Mouse (Mus musculus) lung, embryonic 15.5 days (tissue): ENCODE measurements around the gene Tmco4. TPM values are rescaled to one million over a fixed set of nuclear protein-coding genes. Genes with fewer than 3 reads are reported as not detected.
A peak's percentile ranks its signal among the peaks of the same experiment; 100 is the strongest.

Experiments used
- ATAC-seq: fragments of 200-750 bp; cut with Nextera tagmentation; 2 replicates; pipeline ENCODE4 v1.8.0; 2017; ENCODE audit warnings: moderate number of reproducible peaks, borderline replicate concordance; ENCODE audit not compliant: low FRiP score, low TSS enrichment; ENCODE audit errors: extremely low read depth
- H3K27ac ChIP-seq: fragments of 300-500 bp; sonication (generic); 2 replicates; pipeline ENCODE4 v1.5.1; 2015; ENCODE audit warnings: moderate library complexity, mild to moderate bottlenecking, inconsistent platforms
- H3K27me3 ChIP-seq: fragments of 300-500 bp; sonication (generic); 2 replicates; pipeline ENCODE4 v1.6.1; 2015; ENCODE audit warnings: inconsistent platforms
- H3K36me3 ChIP-seq: fragments of 300-500 bp; sonication (generic); 2 replicates; pipeline ENCODE4 v1.6.1; 2015; ENCODE audit warnings: inconsistent platforms
- H3K4me1 ChIP-seq: fragments of 300-500 bp; sonication (generic); 2 replicates; pipeline ENCODE4 v1.6.1; 2015; ENCODE audit warnings: inconsistent platforms
- H3K4me2 ChIP-seq: fragments of 300-500 bp; sonication (generic); 2 replicates; pipeline ENCODE4 v1.6.1; 2015; ENCODE audit warnings: inconsistent platforms, mild to moderate bottlenecking, moderate library complexity
- H3K4me3 ChIP-seq: fragments of 300-500 bp; sonication (generic); 2 replicates; pipeline ENCODE4 v1.5.1; 2015; ENCODE audit warnings: mild to moderate bottlenecking, inconsistent platforms
- H3K9ac ChIP-seq: fragments of 300-500 bp; sonication (generic); 2 replicates; pipeline ENCODE4 v1.6.1; 2015; ENCODE audit warnings: inconsistent platforms
- H3K9me3 ChIP-seq: fragments of 300-500 bp; sonication (generic); 2 replicates; pipeline ENCODE4 v1.6.1; 2016; ENCODE audit warnings: inconsistent platforms
- WGBS: fragments of 180-500 bp; shearing (Covaris S2); methylation state at CpG from one replicate; pipeline ENCODE4 v1.1.7; 2015; 5-methylcytosine and 5-hydroxymethylcytosine counted together
- polyA plus RNA-seq: library from polyadenylated mRNA; unstranded; fragments of >200 nt; fragmentation: Nextera tagmentation; extraction: Ambion mirVana; gene quantifications from 2 replicates; pipeline ENCODE4 v1.2.1, GENCODE M21; 2015

Tmco4 gene
- polyA plus RNA-seq, 1 experiment from 2014 or later = 5.4 TPM

DNA sequence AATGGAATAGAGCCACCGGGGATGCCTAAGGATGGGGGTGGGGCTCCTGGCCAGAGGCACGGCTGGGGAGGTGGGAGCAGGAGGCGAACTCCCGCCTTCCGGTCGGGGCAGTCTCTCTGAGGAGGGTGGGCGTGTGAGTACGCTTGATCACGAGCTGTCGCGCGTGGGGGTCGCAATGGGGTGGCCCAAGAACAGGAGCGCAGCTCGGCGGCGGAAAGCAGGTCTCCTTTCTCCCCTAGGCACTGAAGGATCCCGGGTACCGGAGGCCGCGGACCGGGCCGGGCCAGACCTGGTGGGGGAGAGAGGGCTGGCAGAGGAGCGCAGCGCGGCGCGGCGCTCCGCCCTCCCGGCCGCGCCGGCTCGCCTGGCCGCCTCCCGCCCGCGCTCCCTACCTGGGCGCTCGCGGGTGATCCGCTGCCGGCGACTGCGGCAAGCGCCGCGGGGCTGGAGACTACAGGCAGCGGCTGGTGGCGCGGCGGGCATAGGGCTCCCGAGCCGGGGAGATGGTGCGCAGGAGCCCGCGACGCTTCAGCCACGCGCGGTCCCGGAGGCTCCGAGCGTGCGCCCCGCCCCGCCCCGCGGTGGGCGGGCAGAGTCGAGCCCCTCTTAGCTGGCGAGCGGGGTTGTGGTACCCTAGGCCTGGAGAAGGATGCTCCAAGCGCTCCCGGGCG lies 102.5 kb downstream of the Tmco4 start, which contains the start of gene Htr6:
Gene Htr6, minus strand, starts transcription at position 530 of the 671 bp plus-strand sequence.
- WGBS = under 1% methylated on average over 65 of the region's 77 CpGs
- Histone ChIP-seq H3K27me3 (peaks cover 66% of the 10 kb centered on the region), H3K9me3 (no peaks in the 10 kb centered on the region), H3K4me3 (peak within 1 kb of the TSS; percentile 51), H3K4me1 (peaks cover 16% of the 10 kb centered on the region), H3K9ac (0 out of 2 replicates have a peak within 1 kb of the TSS, but pooled peaks have one; percentile 16), H3K27ac (no peak within 1 kb of the TSS), H3K4me2 (peak within 1 kb of the TSS; percentile 97), H3K36me3 (no peaks in the 10 kb centered on the region)
- ATAC-seq = peak; percentile 37; the same call in 1 of the 2 replicates

GRCm38 (mm10) chr4:139075915-139076314 lies 103.2 kb downstream of the Tmco4 start:
- ATAC-seq = no peak
- Histone ChIP-seq H3K4me2 (peak overlapping the region; percentile 97), H3K9ac (no peak overlapping the region), H3K4me3 (peak overlapping the region; percentile 51), H3K36me3 (no peaks in the 10 kb centered on the region), H3K27ac (no peak overlapping the region), H3K27me3 (peaks cover 61% of the 10 kb centered on the region), H3K4me1 (peaks cover 16% of the 10 kb centered on the region), H3K9me3 (no peaks in the 10 kb centered on the region)
- WGBS = 16% methylated on average over 5 of the region's 5 CpGs

- no peak for ATAC-seq
- Histone ChIP-seq H3K27ac (no peak overlapping the region), H3K4me3 (no peak overlapping the region), H3K27me3 (peaks cover 49% of the 10 kb centered on the region), H3K4me1 (peaks cover 27% of the 10 kb centered on the region), H3K4me2 (no peak overlapping the region), H3K9me3 (no peaks in the 10 kb centered on the region), H3K9ac (no peak overlapping the region), H3K36me3 (no peaks in the 10 kb centered on the region)
- 40% methylated on average over 2 of the region's 2 CpGs for WGBS
These were observed 105.6 kb downstream of the Tmco4 start for GRCm38 (mm10) chr4:139078313-139078712.

- no peak overlapping the region for H3K4me2 ChIP-seq
- peaks cover 45% of the 10 kb centered on the region for H3K27me3 ChIP-seq
- no peak overlapping the region for H3K27ac ChIP-seq
- ATAC-seq = no peak
- no peak overlapping the region for H3K9ac ChIP-seq
- no peaks in the 10 kb centered on the region for H3K9me3 ChIP-seq
- no peaks in the 10 kb centered on the region for H3K36me3 ChIP-seq
- WGBS = 14% methylated on average over 4 of the region's 4 CpGs
- peaks cover 31% of the 10 kb centered on the region for H3K4me1 ChIP-seq
- no peak overlapping the region for H3K4me3 ChIP-seq
These were observed 106.0 kb downstream of the Tmco4 start for GRCm38 (mm10) chr4:139078726-139079125.

DNA sequence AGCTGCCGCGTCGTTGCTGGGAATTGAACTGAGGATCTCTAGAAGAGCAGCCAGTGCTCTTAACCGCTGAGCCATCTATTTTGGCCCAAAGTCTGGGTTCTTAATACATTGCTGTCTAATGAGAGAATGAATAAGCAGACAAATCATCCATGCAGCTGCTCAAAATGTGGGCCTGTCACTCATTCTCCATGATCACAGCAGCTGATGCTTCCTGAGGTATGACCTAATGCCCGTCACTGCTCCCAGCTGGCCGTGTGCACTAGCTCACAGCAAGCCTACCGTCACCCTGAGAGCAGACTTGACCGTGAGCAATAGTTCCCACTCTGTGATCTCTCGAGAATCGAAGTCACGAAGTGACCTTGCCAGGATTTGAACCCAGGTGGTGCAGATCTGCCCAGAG lies 106.8 kb downstream of the Tmco4 start:
- Histone ChIP-seq H3K4me1 (peaks cover 30% of the 10 kb centered on the region), H3K36me3 (no peaks in the 10 kb centered on the region), H3K27ac (no peak overlapping the region), H3K9ac (no peak overlapping the region), H3K27me3 (peaks cover 38% of the 10 kb centered on the region), H3K9me3 (no peaks in the 10 kb centered on the region), H3K4me2 (no peak overlapping the region), H3K4me3 (no peak overlapping the region)
- no peak for ATAC-seq
- 77% methylated on average over 11 of the region's 11 CpGs for whole genome bisulfite sequencing

GRCm38 (mm10) chr4:139080259-139080658 lies 107.6 kb downstream of the Tmco4 start:
- peaks cover 30% of the 10 kb centered on the region for H3K27me3 ChIP-seq
- no peak overlapping the region for H3K4me3 ChIP-seq
- H3K4me1 ChIP-seq = peaks cover 23% of the 10 kb centered on the region
- ATAC-seq = no peak
- H3K4me2 ChIP-seq = no peak overlapping the region
- H3K27ac ChIP-seq = no peak overlapping the region
- H3K9ac ChIP-seq = no peak overlapping the region
- WGBS = 92% methylated on average over 7 of the region's 7 CpGs
- no peaks in the 10 kb centered on the region for H3K9me3 ChIP-seq
- H3K36me3 ChIP-seq = no peaks in the 10 kb centered on the region

- peaks cover 20% of the 10 kb centered on the region for H3K4me1 ChIP-seq
- no peaks in the 10 kb centered on the region for H3K9me3 ChIP-seq
- ATAC-seq = no peak
- H3K27me3 ChIP-seq = peaks cover 18% of the 10 kb centered on the region
- no peak overlapping the region for H3K27ac ChIP-seq
- no peak overlapping the region for H3K9ac ChIP-seq
- no peak overlapping the region for H3K4me2 ChIP-seq
- no peak overlapping the region for H3K4me3 ChIP-seq
- WGBS = 65% methylated on average over 18 of the region's 18 CpGs
- no peaks in the 10 kb centered on the region for H3K36me3 ChIP-seq
These were observed 108.7 kb downstream of the Tmco4 start for GRCm38 (mm10) chr4:139081270-139081931.

DNA sequence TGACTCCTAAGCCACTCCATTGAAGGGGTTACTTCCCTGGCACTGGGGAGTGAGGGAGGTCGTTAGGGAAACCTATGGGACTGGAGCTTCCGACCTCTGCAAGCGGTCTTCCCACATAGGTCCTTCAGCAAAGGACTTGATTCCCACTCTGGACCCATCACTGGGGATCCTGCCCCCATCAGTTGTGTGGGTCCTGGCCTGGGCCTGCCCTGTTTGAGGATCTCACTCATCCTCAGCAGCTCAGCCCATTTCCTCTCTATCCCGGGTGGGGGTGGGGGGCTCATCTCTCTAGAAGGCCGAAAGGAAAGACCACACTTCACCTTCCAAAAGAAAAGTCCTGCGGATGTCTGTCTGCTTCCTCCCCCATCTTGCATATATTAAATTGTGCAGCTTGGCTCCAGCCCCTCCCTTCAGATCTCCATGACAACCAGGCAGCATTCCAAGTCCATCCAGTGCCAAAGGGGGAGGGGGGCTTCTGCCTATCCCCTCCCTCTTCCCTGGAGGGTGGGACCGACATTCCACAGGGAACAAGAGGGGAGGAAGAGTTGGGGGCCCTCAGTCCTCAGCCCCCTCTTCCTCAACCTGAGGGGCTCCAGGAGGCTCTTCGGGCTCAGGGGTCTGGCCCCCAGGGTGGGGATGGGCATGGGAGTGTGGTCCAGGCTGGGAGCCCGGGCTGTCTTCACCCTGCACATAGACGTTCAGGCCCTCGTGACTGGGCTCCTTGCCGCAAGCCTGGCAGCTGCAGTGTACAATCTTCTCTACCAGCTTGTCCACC lies 110.3 kb downstream of the Tmco4 start:
- Histone ChIP-seq H3K27ac (no peak overlapping the region), H3K27me3 (peaks cover 2% of the 10 kb centered on the region; the same call in 1 of the 2 replicates), H3K4me2 (no peak overlapping the region; the same call in 1 of the 2 replicates), H3K9ac (no peak overlapping the region), H3K4me1 (peaks cover 20% of the 10 kb centered on the region), H3K36me3 (no peaks in the 10 kb centered on the region), H3K4me3 (no peak overlapping the region), H3K9me3 (no peaks in the 10 kb centered on the region)
- 13% methylated on average over 11 of the region's 12 CpGs for WGBS
- ATAC-seq = peak; percentile 47; the same call in 1 of the 2 replicates

- Histone ChIP-seq H3K36me3 (no peaks in the 10 kb centered on the region), H3K4me2 (no peak overlapping the region), H3K9ac (no peak overlapping the region), H3K9me3 (no peaks in the 10 kb centered on the region), H3K4me3 (no peak overlapping the region), H3K27ac (no peak overlapping the region), H3K27me3 (no peaks in the 10 kb centered on the region; the same call in 1 of the 2 replicates), H3K4me1 (peaks cover 24% of the 10 kb centered on the region)
- 71% methylated on average over 11 of the region's 11 CpGs for WGBS
- no peak for ATAC-seq
These were observed 112.6 kb downstream of the Tmco4 start for GRCm38 (mm10) chr4:139085337-139085736.

- no peaks in the 10 kb centered on the region; the same call in 1 of the 2 replicates for H3K27me3 ChIP-seq
- peaks cover 26% of the 10 kb centered on the region for H3K4me1 ChIP-seq
- H3K9me3 ChIP-seq = no peaks in the 10 kb centered on the region
- no peaks in the 10 kb centered on the region for H3K36me3 ChIP-seq
- H3K9ac ChIP-seq = no peak overlapping the region
- no peak overlapping the region for H3K4me3 ChIP-seq
- H3K27ac ChIP-seq = no peak overlapping the region
- ATAC-seq = no peak
- 12% methylated on average over 5 of the region's 5 CpGs for WGBS
- no peak overlapping the region for H3K4me2 ChIP-seq
These were observed 113.3 kb downstream of the Tmco4 start for GRCm38 (mm10) chr4:139086037-139086436.

GRCm38 (mm10) chr4:139086984-139087383 lies 114.3 kb downstream of the Tmco4 start:
- H3K27me3 ChIP-seq = no peaks in the 10 kb centered on the region; the same call in 1 of the 2 replicates
- 62% methylated on average over 4 of the region's 4 CpGs for WGBS
- no peak overlapping the region for H3K4me2 ChIP-seq
- H3K9ac ChIP-seq = no peak overlapping the region
- H3K36me3 ChIP-seq = no peaks in the 10 kb centered on the region
- no peak for ATAC-seq
- H3K27ac ChIP-seq = no peak overlapping the region
- no peaks in the 10 kb centered on the region for H3K9me3 ChIP-seq
- peaks cover 35% of the 10 kb centered on the region for H3K4me1 ChIP-seq
- no peak overlapping the region for H3K4me3 ChIP-seq
